Mouse (Mus musculus) liver, embryonic 15.5 days (tissue): ENCODE results near the gene Nlgn2. TPM values are rescaled to one million over a fixed set of nuclear protein-coding genes. Genes with fewer than 3 reads are reported as not detected.

ENCODE experiments used
- ATAC-seq: fragments of 200-750 bp; cut with Nextera tagmentation; 2 replicates; pipeline ENCODE4 v1.8.0; 2017; ENCODE audit warnings: moderate number of reproducible peaks, mild to moderate bottlenecking, moderate library complexity; ENCODE audit not compliant: insufficient read depth
- H3K27ac ChIP-seq: fragments of 300-500 bp; sonication (generic); replicated peaks from 2 replicates; pipeline ENCODE4 v1.5.1; 2015; ENCODE audit warnings: mild to moderate bottlenecking, inconsistent platforms
- H3K27me3 ChIP-seq: fragments of 300-500 bp; sonication (generic); 2 replicates; pipeline ENCODE4 v1.6.1; 2015; ENCODE audit warnings: mild to moderate bottlenecking, inconsistent platforms
- H3K36me3 ChIP-seq: fragments of 300-500 bp; sonication (generic); replicated peaks from 2 replicates; pipeline ENCODE4 v1.6.1; 2015; ENCODE audit warnings: moderate library complexity, mild to moderate bottlenecking, inconsistent platforms
- H3K4me1 ChIP-seq: fragments of 300-500 bp; sonication (generic); replicated peaks from 2 replicates; pipeline ENCODE4 v1.6.1; 2015; ENCODE audit warnings: inconsistent platforms
- H3K4me2 ChIP-seq: fragments of 300-500 bp; sonication (generic); 2 replicates; pipeline ENCODE4 v1.6.1; 2015; ENCODE audit warnings: moderate library complexity, mild to moderate bottlenecking, inconsistent platforms
- H3K4me3 ChIP-seq: fragments of 300-500 bp; sonication (generic); replicated peaks from 2 replicates; pipeline ENCODE4 v1.5.1; 2015; ENCODE audit warnings: mild to moderate bottlenecking, inconsistent platforms
- H3K9ac ChIP-seq: fragments of 300-500 bp; sonication (generic); 2 replicates; pipeline ENCODE4 v1.6.1; 2015; ENCODE audit warnings: moderate library complexity, mild to moderate bottlenecking, inconsistent platforms
- H3K9me3 ChIP-seq: fragments of 300-500 bp; sonication (generic); replicated peaks from 2 replicates; pipeline ENCODE4 v1.6.1; 2016; ENCODE audit warnings: inconsistent platforms
- WGBS: fragments of 180-500 bp; shearing (Covaris S2); methylation state at CpG from one replicate; pipeline ENCODE4 v1.1.7; 2015; ENCODE audit warnings: mixed read lengths; ENCODE audit not compliant: insufficient replicate concordance; 5-methylcytosine and 5-hydroxymethylcytosine counted together
- polyA plus RNA-seq: library from polyadenylated mRNA; unstranded; fragments of >200 nt; fragmentation: Nextera tagmentation; extraction: Ambion mirVana; gene quantifications from 2 replicates; pipeline ENCODE4 v1.2.1, GENCODE M21; 2015

The Nlgn2 gene
- polyA plus RNA-seq, 1 experiment from 2014 or later = 0.54 TPM

DNA sequence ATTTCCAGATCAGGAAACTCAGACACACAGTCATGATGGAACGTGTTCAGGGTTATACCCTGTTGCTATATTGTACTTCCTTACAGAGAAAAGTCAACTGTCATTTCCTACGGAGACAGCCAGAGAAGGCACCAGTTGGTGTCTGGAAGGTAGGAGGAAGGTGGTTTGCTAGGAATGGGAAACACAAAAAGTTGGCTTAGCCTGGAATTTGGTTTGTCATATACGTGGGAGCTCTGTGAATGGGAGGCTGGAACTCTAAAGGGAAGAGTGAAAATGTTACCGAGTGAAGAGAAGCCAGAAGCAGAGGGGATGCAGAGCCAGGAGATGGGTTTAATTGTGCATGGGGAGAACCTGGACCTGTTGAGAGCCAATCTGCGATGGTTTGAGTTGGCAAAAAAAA, 46.2 kb downstream of the Nlgn2 start:
- H3K27ac ChIP-seq = no peak overlapping the region
- no peak for ATAC-seq
- WGBS = 52% methylated on average over 5 of the region's 5 CpGs
- H3K4me3 ChIP-seq = no peak overlapping the region
- H3K9ac ChIP-seq = no peak overlapping the region
- peaks cover 54% of the 10 kb centered on the region for H3K27me3 ChIP-seq
- H3K36me3 ChIP-seq = no peaks in the 10 kb centered on the region
- peaks cover 17% of the 10 kb centered on the region for H3K4me1 ChIP-seq
- H3K9me3 ChIP-seq = no peaks in the 10 kb centered on the region
- no peak overlapping the region for H3K4me2 ChIP-seq

DNA sequence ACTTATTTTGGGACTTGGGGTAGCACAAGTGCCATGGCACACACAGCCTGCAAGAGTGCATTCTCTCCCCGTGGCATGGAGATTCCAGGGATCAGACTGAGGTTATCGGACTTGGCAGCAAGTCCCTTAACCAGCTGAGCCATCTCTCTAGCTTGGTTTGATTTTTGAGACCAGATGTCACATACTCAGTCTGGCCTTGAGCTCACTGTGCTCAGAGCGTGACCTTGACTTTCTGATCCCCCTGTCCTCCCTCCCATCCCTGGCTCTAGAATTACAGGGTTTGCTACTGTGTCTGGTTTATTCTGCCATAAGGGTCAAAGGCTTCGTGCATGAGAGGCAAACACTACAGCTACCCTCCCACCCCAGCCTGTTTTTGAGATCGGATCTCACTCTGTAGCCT, 48.2 kb downstream of the Nlgn2 start:
- Histone ChIP-seq H3K4me3 (no peak overlapping the region), H3K4me1 (peaks cover 12% of the 10 kb centered on the region), H3K27ac (no peak overlapping the region), H3K4me2 (no peak overlapping the region), H3K9me3 (no peaks in the 10 kb centered on the region), H3K9ac (no peak overlapping the region), H3K27me3 (peaks cover 43% of the 10 kb centered on the region), H3K36me3 (no peaks in the 10 kb centered on the region)
- 0 out of 2 replicates have a peak, but pooled peaks have one; percentile 10 for ATAC-seq
- 51% methylated on average over 5 of the region's 5 CpGs for WGBS

DNA sequence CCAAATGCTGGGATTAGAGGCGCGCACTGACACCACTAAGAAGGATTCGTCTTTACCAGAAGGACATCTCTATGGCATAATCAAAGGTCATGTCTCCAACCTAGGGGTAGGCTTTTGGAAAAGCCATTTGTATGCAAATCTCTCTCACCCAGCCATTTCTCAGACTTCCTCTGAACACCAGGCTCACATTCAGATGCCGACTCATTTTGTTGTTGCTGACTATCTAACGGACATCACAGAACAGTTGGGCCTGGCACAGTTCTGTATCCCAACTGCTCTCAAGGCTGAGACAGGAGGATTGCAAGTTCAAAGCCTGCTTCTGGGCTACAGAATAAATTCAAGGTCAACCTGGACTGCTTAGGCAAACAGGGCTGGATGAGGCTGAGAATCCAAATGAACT, 50.3 kb downstream of the Nlgn2 start:
- H3K36me3 ChIP-seq = no peaks in the 10 kb centered on the region
- no peak for ATAC-seq
- no peak overlapping the region for H3K4me3 ChIP-seq
- no peak overlapping the region for H3K4me2 ChIP-seq
- no peak overlapping the region for H3K27ac ChIP-seq
- H3K9ac ChIP-seq = no peak overlapping the region
- peaks cover 28% of the 10 kb centered on the region for H3K27me3 ChIP-seq
- no peaks in the 10 kb centered on the region for H3K9me3 ChIP-seq
- WGBS = 56% methylated on average over 5 of the region's 5 CpGs
- peaks cover 15% of the 10 kb centered on the region for H3K4me1 ChIP-seq

DNA sequence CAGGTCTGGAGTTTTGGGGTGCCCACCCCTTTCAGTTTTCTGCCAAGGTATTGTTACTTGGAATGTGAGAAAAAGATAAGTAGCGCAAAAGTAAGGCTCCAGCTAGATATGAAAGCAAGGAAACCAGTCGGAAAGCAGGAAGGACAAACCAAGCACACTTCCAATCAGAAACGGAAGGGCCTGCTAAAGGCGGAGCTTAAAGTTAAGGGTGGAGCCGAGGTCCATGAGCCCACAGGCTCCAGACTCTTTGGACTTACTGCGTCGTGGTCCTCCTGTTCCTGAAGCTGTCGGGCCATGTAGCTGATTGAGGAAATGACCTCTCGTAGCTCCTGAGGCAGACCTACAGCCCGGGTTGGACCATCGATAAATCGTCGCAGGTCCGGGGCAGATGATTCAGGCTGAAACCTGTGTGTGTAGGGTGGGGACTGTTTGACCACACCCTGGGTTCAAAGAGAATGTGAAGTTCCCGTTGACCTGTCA, 52.8 kb downstream of the Nlgn2 start:
- Histone ChIP-seq H3K36me3 (no peaks in the 10 kb centered on the region), H3K27ac (peak overlapping the region; percentile 51), H3K4me2 (peak overlapping the region; percentile 72), H3K9me3 (no peaks in the 10 kb centered on the region), H3K9ac (peak overlapping the region; percentile 42; the same call in 1 of the 2 replicates), H3K4me3 (peak overlapping the region; percentile 54), H3K27me3 (peaks cover 39% of the 10 kb centered on the region), H3K4me1 (peaks cover 15% of the 10 kb centered on the region)
- ATAC-seq = peak; percentile 78
- 12% methylated on average over 15 of the region's 15 CpGs for WGBS

DNA sequence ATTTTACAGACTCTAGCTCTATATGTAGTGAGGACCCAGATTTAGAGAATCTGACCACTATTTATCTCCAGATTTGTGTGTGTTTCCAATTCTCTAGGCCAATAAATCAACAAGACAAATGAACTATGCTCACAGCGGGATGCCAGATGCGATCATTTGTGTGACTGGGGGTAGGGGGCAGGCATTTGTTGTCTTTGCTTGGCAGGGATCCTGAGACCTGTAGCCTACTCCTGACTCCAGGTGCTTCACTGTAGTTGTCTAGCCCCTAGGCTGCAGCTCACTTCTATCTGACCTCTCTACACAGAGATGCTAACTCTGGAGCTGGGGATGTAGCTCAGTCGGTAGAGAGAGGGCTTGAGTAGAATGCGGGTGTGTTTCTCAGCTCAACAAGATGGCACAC, 55.8 kb downstream of the Nlgn2 start:
- H3K27ac ChIP-seq = no peak overlapping the region
- H3K27me3 ChIP-seq = peaks cover 61% of the 10 kb centered on the region
- no peak overlapping the region for H3K9ac ChIP-seq
- no peak for ATAC-seq
- H3K36me3 ChIP-seq = no peaks in the 10 kb centered on the region
- no peak overlapping the region for H3K4me3 ChIP-seq
- H3K9me3 ChIP-seq = no peaks in the 10 kb centered on the region
- WGBS = 43% methylated on average over 4 of the region's 4 CpGs
- peaks cover 13% of the 10 kb centered on the region for H3K4me1 ChIP-seq
- no peak overlapping the region for H3K4me2 ChIP-seq

DNA sequence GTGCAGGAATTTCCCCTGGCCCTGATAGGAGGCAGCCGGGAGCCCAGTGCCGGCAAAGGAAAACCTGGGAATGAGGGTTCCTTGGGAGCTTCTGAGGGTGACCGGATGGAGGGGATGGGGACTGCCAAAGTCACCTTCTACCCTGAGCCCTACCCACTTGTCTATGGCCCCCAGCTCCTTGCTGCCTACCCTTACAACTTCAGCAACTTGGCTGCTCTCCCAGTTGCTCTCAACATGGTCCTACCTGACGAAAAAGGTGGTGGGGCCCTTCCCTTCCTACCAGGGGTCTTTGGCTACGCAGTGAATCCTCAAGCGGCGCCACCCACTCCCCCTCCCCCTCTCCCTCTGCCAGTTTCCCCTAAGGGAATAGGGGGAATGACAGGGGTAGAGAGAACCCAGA, 58.6 kb downstream of the Nlgn2 start:
- Histone ChIP-seq H3K27ac (no peak overlapping the region), H3K4me1 (no peaks in the 10 kb centered on the region; the same call in 1 of the 2 replicates), H3K4me3 (no peak overlapping the region), H3K9me3 (no peaks in the 10 kb centered on the region), H3K36me3 (no peaks in the 10 kb centered on the region), H3K27me3 (peaks cover 62% of the 10 kb centered on the region), H3K4me2 (no peak overlapping the region), H3K9ac (no peak overlapping the region)
- no peak for ATAC-seq
- 65% methylated on average over 7 of the region's 7 CpGs for WGBS

DNA sequence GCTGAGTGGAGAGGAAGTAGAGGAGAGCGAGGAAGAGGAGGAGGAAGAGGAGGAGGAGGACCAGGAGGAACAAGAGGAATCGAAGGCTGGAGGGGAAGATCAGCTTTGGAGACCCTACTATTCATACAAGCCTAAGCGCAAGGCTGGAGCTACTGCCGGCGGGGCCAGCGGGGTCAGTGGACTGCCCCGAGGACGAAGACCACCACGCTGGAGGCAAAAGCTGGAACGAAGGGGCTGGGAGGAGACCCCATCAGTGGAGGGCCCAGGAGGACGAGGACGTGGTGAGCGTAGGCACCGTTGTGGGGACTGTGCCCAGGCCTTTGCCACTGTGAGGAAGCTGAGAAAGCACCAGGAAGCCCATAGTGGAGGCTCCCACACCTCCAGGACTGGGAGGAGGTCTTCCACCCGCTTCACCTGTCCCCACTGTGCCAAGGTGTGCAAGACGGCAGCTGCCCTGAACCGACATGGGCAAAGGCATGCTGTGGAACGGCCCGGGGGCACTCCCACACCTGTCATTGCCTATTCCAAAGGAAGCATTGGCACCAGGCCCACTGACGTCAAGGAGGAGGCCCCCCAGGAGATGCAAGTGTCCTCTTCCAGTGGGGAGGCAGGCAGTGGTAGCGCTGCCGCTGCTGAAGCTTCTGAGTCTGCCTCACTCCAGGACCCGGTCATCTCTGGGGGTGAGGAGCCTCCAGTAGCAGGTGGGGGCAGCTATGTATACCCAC, 59.2 kb downstream of the Nlgn2 start:
- Histone ChIP-seq H3K4me1 (no peaks in the 10 kb centered on the region; the same call in 1 of the 2 replicates), H3K4me3 (no peak overlapping the region), H3K27ac (no peak overlapping the region), H3K27me3 (peaks cover 62% of the 10 kb centered on the region), H3K9me3 (no peaks in the 10 kb centered on the region), H3K36me3 (no peaks in the 10 kb centered on the region), H3K9ac (no peak overlapping the region), H3K4me2 (no peak overlapping the region)
- ATAC-seq = no peak
- 59% methylated on average over 23 of the region's 23 CpGs for WGBS

DNA sequence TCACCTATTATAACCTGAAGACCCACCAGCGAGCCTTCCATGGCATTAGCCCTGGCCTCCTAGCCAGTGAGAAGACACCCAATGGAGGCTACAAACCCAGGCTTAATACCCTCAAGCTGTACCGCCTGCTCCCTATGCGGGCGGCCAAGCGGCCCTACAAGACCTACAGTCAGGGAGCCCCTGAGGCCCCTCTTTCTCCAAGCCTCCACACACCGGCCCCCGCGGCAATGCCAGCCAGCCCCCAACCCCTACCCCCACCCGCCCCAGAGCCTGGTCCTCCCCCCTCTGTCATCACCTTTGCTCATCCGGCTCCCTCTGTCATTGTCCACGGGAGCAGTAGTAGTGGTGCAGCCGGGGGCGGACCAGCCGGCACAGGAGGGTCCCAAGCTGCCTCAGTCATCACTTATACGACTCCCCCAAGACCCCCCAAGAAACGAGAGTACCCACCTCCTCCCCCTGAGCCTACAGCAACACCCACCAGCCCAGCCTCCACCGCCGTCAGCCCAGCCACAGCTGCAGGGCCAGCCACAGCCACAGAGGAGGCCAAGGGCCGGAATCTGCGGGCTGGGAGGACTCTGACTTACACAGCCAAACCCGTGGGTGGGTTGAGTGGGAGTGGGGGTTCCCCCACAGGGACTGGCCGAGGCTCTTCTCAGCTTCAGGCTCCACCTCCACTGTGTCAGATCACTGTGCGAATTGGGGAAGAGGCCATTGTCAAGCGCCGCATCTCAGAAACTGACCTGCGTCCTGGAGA, 59.9 kb downstream of the Nlgn2 start:
- Histone ChIP-seq H3K4me3 (no peak overlapping the region), H3K27ac (no peak overlapping the region), H3K4me2 (no peak overlapping the region), H3K4me1 (no peaks in the 10 kb centered on the region; the same call in 1 of the 2 replicates), H3K9ac (no peak overlapping the region), H3K27me3 (peaks cover 61% of the 10 kb centered on the region), H3K9me3 (no peaks in the 10 kb centered on the region), H3K36me3 (no peaks in the 10 kb centered on the region)
- WGBS = 54% methylated on average over 26 of the region's 26 CpGs
- ATAC-seq = no peak

DNA sequence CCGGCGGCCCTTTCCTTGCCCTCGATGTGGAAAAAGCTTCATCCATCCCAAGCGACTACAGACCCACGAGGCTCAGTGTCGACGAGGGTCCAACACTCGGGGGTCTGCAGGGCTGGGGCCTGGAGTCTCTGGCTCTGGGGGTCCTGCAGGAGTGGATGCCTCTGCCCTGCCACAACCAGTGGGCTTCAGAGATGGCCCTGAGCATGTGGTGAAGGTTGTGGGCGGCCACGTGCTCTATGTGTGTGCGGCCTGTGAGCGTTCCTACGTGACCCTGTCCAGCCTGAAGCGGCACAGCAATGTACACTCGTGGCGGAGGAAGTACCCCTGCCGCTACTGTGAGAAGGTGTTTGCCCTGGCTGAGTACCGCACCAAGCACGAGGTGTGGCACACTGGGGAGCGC, 61.1 kb downstream of the Nlgn2 start:
- Histone ChIP-seq H3K4me1 (no peaks in the 10 kb centered on the region; the same call in 1 of the 2 replicates), H3K27ac (no peak overlapping the region), H3K36me3 (no peaks in the 10 kb centered on the region), H3K27me3 (peaks cover 49% of the 10 kb centered on the region), H3K4me2 (no peak overlapping the region), H3K4me3 (no peak overlapping the region), H3K9me3 (no peaks in the 10 kb centered on the region), H3K9ac (no peak overlapping the region)
- ATAC-seq = no peak
- WGBS = 74% methylated on average over 20 of the region's 20 CpGs

DNA sequence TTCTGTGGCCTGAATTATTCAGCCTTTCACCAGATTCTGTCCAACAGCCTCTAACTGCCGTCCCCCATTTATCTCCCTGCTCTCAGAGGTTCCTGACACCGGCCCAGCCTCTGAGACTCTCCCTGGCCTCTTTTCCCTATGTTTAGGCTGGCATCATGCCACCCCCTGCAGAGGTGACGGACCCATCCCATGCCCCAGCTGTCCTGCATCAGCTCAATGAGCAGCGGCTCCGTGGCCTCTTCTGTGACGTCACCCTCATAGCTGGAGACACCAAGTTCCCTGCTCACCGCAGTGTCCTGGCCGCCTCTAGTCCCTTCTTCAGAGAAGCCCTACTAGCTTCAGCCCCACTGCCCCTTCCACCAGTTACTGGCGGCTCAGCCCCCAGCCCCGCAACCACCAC, 61.9 kb downstream of the Nlgn2 start:
- Histone ChIP-seq H3K36me3 (no peaks in the 10 kb centered on the region), H3K27me3 (peaks cover 42% of the 10 kb centered on the region)

DNA sequence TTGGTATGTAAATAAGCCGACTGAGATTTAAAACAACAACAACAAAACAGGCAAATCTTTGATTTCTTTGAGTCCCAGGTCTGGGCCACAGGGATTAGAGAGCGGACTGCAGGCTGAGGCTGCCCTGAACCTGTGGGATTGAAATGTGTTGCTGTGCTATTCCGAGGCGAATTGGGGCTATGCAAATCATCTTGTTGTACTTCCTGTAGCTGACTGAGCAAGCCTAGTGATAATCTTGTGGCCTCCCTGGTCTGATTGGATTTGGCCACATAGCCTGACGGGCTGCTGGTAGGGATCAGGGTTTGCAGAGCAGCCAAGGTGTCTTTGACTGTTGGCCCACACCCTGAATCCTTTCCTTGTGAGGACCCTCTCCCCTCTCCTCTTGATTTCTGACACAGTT, 62.6 kb downstream of the Nlgn2 start:
- Histone ChIP-seq H3K27me3 (peaks cover 34% of the 10 kb centered on the region), H3K4me1 (no peaks in the 10 kb centered on the region; the same call in 1 of the 2 replicates), H3K27ac (no peak overlapping the region), H3K9me3 (no peaks in the 10 kb centered on the region), H3K36me3 (no peaks in the 10 kb centered on the region), H3K4me3 (no peak overlapping the region), H3K4me2 (no peak overlapping the region), H3K9ac (no peak overlapping the region)
- WGBS = 33% methylated on average over 5 of the region's 5 CpGs
- no peak for ATAC-seq

More for the DNA sequence above, 61.9 kb downstream of the Nlgn2 start:
- Histone ChIP-seq H3K4me2 (no peak overlapping the region), H3K9ac (no peak overlapping the region), H3K4me3 (no peak overlapping the region), H3K4me1 (no peaks in the 10 kb centered on the region; the same call in 1 of the 2 replicates), H3K27ac (no peak overlapping the region), H3K9me3 (no peaks in the 10 kb centered on the region)
- ATAC-seq = no peak
- WGBS = 65% methylated on average over 10 of the region's 10 CpGs
